Mouse (Mus musculus) CD8-positive naive resting alpha-beta T cell, adult 2 months (primary cell): Measurements from ENCODE around the gene E130308A19Rik.

Source experiments
- DNase-seq, 2 experiments: peaks; one replicate each; pipeline ENCODE4 v3.0.0; 2022; ENCODE audit warnings: low read depth in 2 of 2, low spot score in 2 of 2

Gene E130308A19Rik

GRCm38 (mm10) chr4:59639163-59639562 is 13.2 kb downstream of the E130308A19Rik start:
- no peak for DNase-seq

GRCm38 (mm10) chr4:59640720-59641119 is 14.7 kb downstream of the E130308A19Rik start:
- no peak for DNase-seq

- DNase-seq, result no peak
Observed at GRCm38 (mm10) chr4:59642039-59642438, 16.0 kb downstream of the E130308A19Rik start.

- DNase-seq, result no peak
Observed at GRCm38 (mm10) chr4:59642657-59643056, 16.6 kb downstream of the E130308A19Rik start.

GRCm38 (mm10) chr4:59644431-59644830 is 18.4 kb downstream of the E130308A19Rik start:
- DNase-seq, result no peak

- DNase-seq, result no peak
Observed at GRCm38 (mm10) chr4:59644992-59645391, 19.0 kb downstream of the E130308A19Rik start.

- no peak for DNase-seq
Observed at GRCm38 (mm10) chr4:59645610-59646009, 19.6 kb downstream of the E130308A19Rik start.

- DNase-seq, result no peak
Observed at GRCm38 (mm10) chr4:59646020-59646696, 20.1 kb downstream of the E130308A19Rik start.

GRCm38 (mm10) chr4:59649119-59649518 is 23.1 kb downstream of the E130308A19Rik start:
- no peak for DNase-seq

- DNase-seq, result no peak
Observed at GRCm38 (mm10) chr4:59652166-59652681, 26.2 kb downstream of the E130308A19Rik start.

- no peak for DNase-seq
Observed at GRCm38 (mm10) chr4:59656061-59656642, 30.1 kb downstream of the E130308A19Rik start.

- DNase-seq, result no peak
Observed at GRCm38 (mm10) chr4:59662163-59662562, 36.2 kb downstream of the E130308A19Rik start.

- DNase-seq, result no peak
Observed at GRCm38 (mm10) chr4:59663451-59663850, 37.4 kb downstream of the E130308A19Rik start.

- DNase-seq, result no peak
Observed at GRCm38 (mm10) chr4:59666550-59667317, 40.7 kb downstream of the E130308A19Rik start.

- DNase-seq, result no peak
Observed at GRCm38 (mm10) chr4:59668050-59668449, 42.0 kb downstream of the E130308A19Rik start.

GRCm38 (mm10) chr4:59669131-59669530 is 43.1 kb downstream of the E130308A19Rik start:
- no peak for DNase-seq

- no peak for DNase-seq
Observed at GRCm38 (mm10) chr4:59670015-59670414, 44.0 kb downstream of the E130308A19Rik start.

GRCm38 (mm10) chr4:59673423-59674117 is 47.6 kb downstream of the E130308A19Rik start:
- no peak for DNase-seq

- no peak for DNase-seq
Observed at GRCm38 (mm10) chr4:59674929-59675679, 49.1 kb downstream of the E130308A19Rik start.

GRCm38 (mm10) chr4:59675699-59676098 is 49.7 kb downstream of the E130308A19Rik start:
- DNase-seq, result no peak
